Mouse (Mus musculus): ENCODE data around the gene Psmb4.
"Not testable (repeated sequence)": the region's sequence is repeated elsewhere in the genome, so short reads cannot be mapped to it uniquely, and the experiment has no call there.

DNA sequence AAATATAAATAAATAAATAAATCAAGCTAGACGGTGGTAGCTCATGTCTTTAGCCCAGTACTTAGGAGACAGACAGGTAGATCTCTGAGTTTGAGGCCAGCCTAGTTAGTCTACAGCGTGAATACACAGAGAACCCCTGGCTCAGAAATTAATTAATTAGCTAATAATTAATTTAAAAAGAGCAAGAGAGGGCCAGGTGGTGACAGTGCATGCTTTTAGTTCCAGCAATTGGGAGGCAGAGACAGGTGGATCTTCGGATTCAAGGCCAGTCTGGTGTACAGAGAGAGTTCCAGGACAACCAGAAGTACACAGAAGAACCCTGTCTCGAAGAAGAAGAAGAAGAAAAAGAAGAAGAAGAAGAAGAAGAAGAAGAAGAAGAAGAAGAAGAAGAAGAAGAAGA lies 42.2 kb upstream of the Psmb4 start:
- TF ChIP-seq CTCF, EP300 (IDR thresholded peaks at IDR 0.05): not testable (repeated sequence)
